Mouse (Mus musculus) lung, postnatal 0 days (tissue): Measurements from ENCODE around the gene Xpr1. TPM values are rescaled to one million over a fixed set of nuclear protein-coding genes. Genes with fewer than 3 reads are reported as not detected.

Source experiments
- ATAC-seq: fragments of 200-750 bp; cut with Nextera tagmentation; 2 replicates; pipeline ENCODE4 v1.8.0; 2017; ENCODE audit warnings: moderate library complexity
- DNase-seq: peaks from one replicate; pipeline ENCODE4 v3.0.0-alpha.2; 2016; ENCODE audit warnings: low spot score
- H3K27ac ChIP-seq: fragments of 300-500 bp; sonication (generic); 2 replicates; pipeline ENCODE4 v1.5.1; 2014; ENCODE audit warnings: antibody characterized with exemption, mild to moderate bottlenecking, low read length, mixed read lengths
- H3K27me3 ChIP-seq: fragments of 300-500 bp; sonication (generic); replicated peaks from 2 replicates; pipeline ENCODE4 v1.6.1; 2014; ENCODE audit warnings: low read length, mixed read lengths; ENCODE audit not compliant: insufficient read depth
- H3K36me3 ChIP-seq: fragments of 300-500 bp; sonication (generic); 2 replicates; pipeline ENCODE4 v1.6.1; 2014; ENCODE audit warnings: low read length, mixed read lengths; ENCODE audit not compliant: insufficient read depth
- H3K4me1 ChIP-seq: fragments of 300-500 bp; sonication (generic); 2 replicates; pipeline ENCODE4 v1.6.1; 2014; ENCODE audit warnings: antibody characterized with exemption, low read depth, low read length, mixed read lengths; ENCODE audit not compliant: insufficient read depth
- H3K4me2 ChIP-seq: fragments of 300-500 bp; sonication (generic); replicated peaks from 2 replicates; pipeline ENCODE4 v1.6.1; 2014; ENCODE audit warnings: low read depth, mild to moderate bottlenecking, low read length, moderate library complexity, mixed read lengths
- H3K4me3 ChIP-seq: fragments of 300-500 bp; sonication (generic); 2 replicates; pipeline ENCODE4 v1.5.1; 2014; ENCODE audit warnings: low read depth, low read length
- H3K9ac ChIP-seq: fragments of 300-500 bp; sonication (generic); replicated peaks from 2 replicates; pipeline ENCODE4 v1.6.1; 2014; ENCODE audit warnings: low read depth, mild to moderate bottlenecking
- H3K9me3 ChIP-seq: fragments of 300-500 bp; sonication (generic); 2 replicates; pipeline ENCODE4 v1.6.1; 2016; ENCODE audit warnings: low read length, mixed read lengths
- CTCF ChIP-seq: IDR thresholded peaks from 2 replicates; pipeline ENCODE4 v1.5.1; 2016; ENCODE audit warnings: antibody characterized with exemption, mild to moderate bottlenecking
- EP300 ChIP-seq: IDR thresholded peaks from 2 replicates; pipeline ENCODE4 v1.6.1; 2016; ENCODE audit warnings: antibody characterized with exemption, mild to moderate bottlenecking, control low read depth
- WGBS: fragments of 180-500 bp; shearing (Covaris S2); extraction: QIAGEN DNeasy Blood & Tissue Kit; methylation state at CpG from one replicate; pipeline ENCODE4 v1.1.7; 2014; 5-methylcytosine and 5-hydroxymethylcytosine counted together
- polyA plus RNA-seq: library from polyadenylated mRNA; unstranded; fragments of >200 nt; fragmentation: Nextera tagmentation; extraction: Ambion mirVana; gene quantifications from 2 replicates; pipeline ENCODE4 v1.2.1, GENCODE M21; 2015

Gene Xpr1
- polyA plus RNA-seq, 1 experiment from 2014 or later, result 5.8 TPM

- no peaks in the 10 kb centered on the region for H3K27me3 ChIP-seq
- no peak for DNase-seq
- TF ChIP-seq EP300 (no peak), CTCF (no peak)
- no peak overlapping the region for H3K4me3 ChIP-seq
- H3K9me3 ChIP-seq, result no peaks in the 10 kb centered on the region
- H3K4me1 ChIP-seq, result no peaks in the 10 kb centered on the region
- no peaks in the 10 kb centered on the region for H3K36me3 ChIP-seq
- no peak overlapping the region for H3K4me2 ChIP-seq
- no peak overlapping the region for H3K9ac ChIP-seq
- H3K27ac ChIP-seq, result no peak overlapping the region
- no peak for ATAC-seq
- 86% methylated on average over 7 of the region's 8 CpGs for WGBS
Observed at GRCm38 (mm10) chr1:155254309-155254708, 162.9 kb downstream of the Xpr1 start.

DNA sequence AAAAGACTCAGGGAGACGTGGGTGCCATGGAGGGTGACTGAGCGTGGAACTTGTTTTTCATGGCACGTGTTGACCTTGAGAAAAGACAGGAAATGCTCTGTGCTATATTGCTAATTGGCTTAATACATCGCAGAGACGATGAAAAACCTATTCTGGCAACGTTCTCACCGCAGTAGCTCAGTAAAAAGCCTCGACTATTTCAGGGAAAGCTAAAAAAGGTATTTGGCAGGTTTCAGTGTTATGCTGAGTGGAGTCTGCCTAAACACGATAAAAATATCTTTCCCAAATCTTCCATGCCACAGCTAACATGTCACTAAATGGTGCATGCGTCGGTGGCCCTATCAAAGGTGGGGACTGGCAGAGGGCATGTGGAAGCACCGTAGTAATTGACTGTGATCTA, 164.1 kb downstream of the Xpr1 start:
- Histone ChIP-seq H3K9me3 (no peaks in the 10 kb centered on the region), H3K9ac (no peak overlapping the region), H3K27me3 (no peaks in the 10 kb centered on the region), H3K4me3 (no peak overlapping the region), H3K27ac (no peak overlapping the region), H3K36me3 (no peaks in the 10 kb centered on the region), H3K4me1 (no peaks in the 10 kb centered on the region), H3K4me2 (no peak overlapping the region)
- no peak for TF ChIP-seq EP300
- TF ChIP-seq CTCF, result no peak
- ATAC-seq (no peak), DNase-seq (no peak)
- WGBS, result 67% methylated on average over 12 of the region's 12 CpGs

- H3K36me3 ChIP-seq, result no peaks in the 10 kb centered on the region
- 27% methylated on average over 6 of the region's 6 CpGs for WGBS
- no peak overlapping the region for H3K27ac ChIP-seq
- no peaks in the 10 kb centered on the region for H3K27me3 ChIP-seq
- H3K4me3 ChIP-seq, result no peak overlapping the region
- H3K4me2 ChIP-seq, result no peak overlapping the region
- DNase-seq (no peak), ATAC-seq (no peak)
- H3K9ac ChIP-seq, result no peak overlapping the region
- H3K4me1 ChIP-seq, result no peaks in the 10 kb centered on the region
- TF ChIP-seq EP300, result no peak
- no peak for TF ChIP-seq CTCF
- no peaks in the 10 kb centered on the region for H3K9me3 ChIP-seq
Observed at GRCm38 (mm10) chr1:155252631-155253121, 164.5 kb downstream of the Xpr1 start.

DNA sequence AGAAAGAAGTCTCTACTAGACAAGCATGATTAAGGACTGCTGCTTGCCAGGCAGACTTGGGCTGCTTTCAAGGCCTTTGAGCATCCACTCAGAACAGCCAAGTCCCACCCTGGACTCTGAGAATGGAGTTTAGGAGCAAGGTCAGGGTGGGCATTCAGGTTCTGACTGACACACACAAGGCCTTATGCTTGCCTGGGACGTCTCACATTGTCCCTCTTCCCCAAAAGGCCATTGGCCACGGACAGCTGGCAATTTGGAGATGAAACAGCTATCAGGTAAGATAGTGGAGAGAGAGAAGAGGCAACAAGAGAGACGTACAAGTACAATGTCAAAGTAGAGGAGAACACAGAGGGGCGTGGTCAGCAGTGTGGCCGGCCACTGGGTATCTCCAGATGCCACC, 165.6 kb downstream of the Xpr1 start:
- H3K27me3 ChIP-seq, result no peaks in the 10 kb centered on the region
- H3K9ac ChIP-seq, result no peak overlapping the region
- no peak for ATAC-seq
- DNase-seq, result no peak
- no peak overlapping the region for H3K4me3 ChIP-seq
- TF ChIP-seq EP300 (no peak), CTCF (no peak)
- no peaks in the 10 kb centered on the region for H3K9me3 ChIP-seq
- H3K36me3 ChIP-seq, result no peaks in the 10 kb centered on the region
- WGBS, result 72% methylated on average over 5 of the region's 5 CpGs
- H3K27ac ChIP-seq, result no peak overlapping the region
- H3K4me2 ChIP-seq, result no peak overlapping the region
- no peaks in the 10 kb centered on the region for H3K4me1 ChIP-seq

GRCm38 (mm10) chr1:155250531-155251135, 166.6 kb downstream of the Xpr1 start:
- Histone ChIP-seq H3K36me3 (no peaks in the 10 kb centered on the region), H3K4me2 (no peak overlapping the region), H3K9ac (no peak overlapping the region), H3K27ac (no peak overlapping the region), H3K4me3 (no peak overlapping the region), H3K9me3 (no peaks in the 10 kb centered on the region), H3K4me1 (no peaks in the 10 kb centered on the region), H3K27me3 (no peaks in the 10 kb centered on the region)
- WGBS, result 40% methylated on average over 4 of the region's 4 CpGs
- ATAC-seq (no peak), DNase-seq (no peak)
- TF ChIP-seq CTCF, result no peak
- TF ChIP-seq EP300, result no peak

- H3K36me3 ChIP-seq, result no peaks in the 10 kb centered on the region
- DNase-seq, result no peak
- 0 out of 2 replicates have a peak, but pooled peaks cover 5% of the 10 kb centered on the region for H3K27me3 ChIP-seq
- WGBS, result 40% methylated on average over 5 of the region's 5 CpGs
- H3K4me2 ChIP-seq, result no peak overlapping the region
- no peak overlapping the region for H3K9ac ChIP-seq
- no peak overlapping the region for H3K4me3 ChIP-seq
- TF ChIP-seq EP300, result no peak
- no peak for TF ChIP-seq CTCF
- H3K27ac ChIP-seq, result no peak overlapping the region
- no peaks in the 10 kb centered on the region for H3K4me1 ChIP-seq
- no peaks in the 10 kb centered on the region for H3K9me3 ChIP-seq
- ATAC-seq, result no peak
Observed at GRCm38 (mm10) chr1:155249896-155250295, 167.3 kb downstream of the Xpr1 start.
